Mouse (Mus musculus): ENCODE results near the gene Msmo1.

DNA sequence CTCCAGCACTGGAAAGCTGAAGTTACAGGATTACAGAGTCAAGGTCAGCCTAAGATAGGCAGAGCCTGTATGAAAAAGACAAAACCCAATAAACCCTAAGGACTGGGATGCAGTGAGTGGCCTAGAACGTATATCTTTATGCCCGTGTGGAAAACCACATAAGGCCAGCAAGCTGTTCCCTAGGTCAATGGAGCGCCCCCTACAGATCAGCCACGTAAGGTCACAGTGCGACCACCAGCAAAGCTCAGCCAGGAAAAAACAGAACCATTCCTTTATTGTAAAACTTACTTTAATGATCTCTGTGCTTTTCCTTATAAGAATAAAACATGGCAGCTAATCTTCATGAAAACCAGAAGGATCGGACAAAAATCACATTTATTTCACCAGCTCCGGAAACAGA is 15.7 kb downstream of the Msmo1 start:
- TF ChIP-seq GATA1 (IDR thresholded peaks at IDR 0.05; ENCODE audit: borderline replicate concordance, low read length) (no peak), FLI1 (IDR thresholded peaks at IDR 0.05; ENCODE audit: low read length) (no peak)

Measured in megakaryocyte, embryonic 14.5 days (primary cell).